Mouse (Mus musculus): Measurements from ENCODE around the gene Tnfrsf9.
"Not testable (repeated sequence)": the region's sequence is repeated elsewhere in the genome, so short reads cannot be mapped to it uniquely, and the experiment has no call there.

Gene Tnfrsf9

GRCm38 (mm10) chr4:150914290-150914733 lies at the start of gene Tnfrsf9, which contains the start of gene Park7:
TSS of gene Tnfrsf9 (plus strand) at chr4:150914562.
TSS of gene Park7 (minus strand) at chr4:150914437.
- peak; percentile 95 to 96 for DNase-seq (ENCODE audit: low spot score in 2 of 2)

- DNase-seq (ENCODE audit: low spot score in 2 of 2): no peak
Measured at GRCm38 (mm10) chr4:150865371-150865770, 49.0 kb upstream of the Tnfrsf9 start.

GRCm38 (mm10) chr4:150866069-150866468 lies 48.3 kb upstream of the Tnfrsf9 start:
- DNase-seq (ENCODE audit: low spot score in 2 of 2): no peak

- no peak for DNase-seq (ENCODE audit: low spot score in 2 of 2)
Measured at GRCm38 (mm10) chr4:150866494-150866893, 47.9 kb upstream of the Tnfrsf9 start.

- DNase-seq (ENCODE audit: low spot score in 2 of 2): no peak
Measured at GRCm38 (mm10) chr4:150868161-150868560, 46.2 kb upstream of the Tnfrsf9 start.

GRCm38 (mm10) chr4:150868859-150869258 lies 45.5 kb upstream of the Tnfrsf9 start:
- DNase-seq (ENCODE audit: low spot score in 2 of 2): no peak

GRCm38 (mm10) chr4:150869276-150870197 lies 44.8 kb upstream of the Tnfrsf9 start:
- DNase-seq (ENCODE audit: low spot score in 2 of 2): no peak

GRCm38 (mm10) chr4:150870963-150871391 lies 43.4 kb upstream of the Tnfrsf9 start:
- no peak for DNase-seq (ENCODE audit: low spot score in 2 of 2)

- DNase-seq (ENCODE audit: low spot score in 2 of 2): peak in 1 of 2 experiments; percentile 61
Measured at GRCm38 (mm10) chr4:150871392-150872138, 42.8 kb upstream of the Tnfrsf9 start.

- no peak for DNase-seq (ENCODE audit: low spot score in 2 of 2)
Measured at GRCm38 (mm10) chr4:150872139-150872651, 42.2 kb upstream of the Tnfrsf9 start.

- no peak for DNase-seq (ENCODE audit: low spot score in 2 of 2)
Measured at GRCm38 (mm10) chr4:150872681-150873080, 41.7 kb upstream of the Tnfrsf9 start.

- not testable (repeated sequence) for DNase-seq (ENCODE audit: low spot score in 2 of 2)
Measured at GRCm38 (mm10) chr4:150874416-150874815, 39.9 kb upstream of the Tnfrsf9 start.

GRCm38 (mm10) chr4:150875393-150875792 lies 39.0 kb upstream of the Tnfrsf9 start:
- no peak for DNase-seq (ENCODE audit: low spot score in 2 of 2)

- no peak for DNase-seq (ENCODE audit: low spot score in 2 of 2)
Measured at GRCm38 (mm10) chr4:150879631-150880030, 34.7 kb upstream of the Tnfrsf9 start.

- no peak for DNase-seq (ENCODE audit: low spot score in 2 of 2)
Measured at GRCm38 (mm10) chr4:150880364-150880763, 34.0 kb upstream of the Tnfrsf9 start.

GRCm38 (mm10) chr4:150882632-150883031 lies 31.7 kb upstream of the Tnfrsf9 start:
- DNase-seq (ENCODE audit: low spot score in 2 of 2): no peak

GRCm38 (mm10) chr4:150887903-150888302 lies 26.5 kb upstream of the Tnfrsf9 start:
- DNase-seq (ENCODE audit: low spot score in 2 of 2): no peak

GRCm38 (mm10) chr4:150888492-150888891 lies 25.9 kb upstream of the Tnfrsf9 start:
- no peak for DNase-seq (ENCODE audit: low spot score in 2 of 2)

- DNase-seq (ENCODE audit: low spot score in 2 of 2): no peak
Measured at GRCm38 (mm10) chr4:150889273-150889954, 24.9 kb upstream of the Tnfrsf9 start.

GRCm38 (mm10) chr4:150889955-150890315 lies 24.4 kb upstream of the Tnfrsf9 start:
- DNase-seq (ENCODE audit: low spot score in 2 of 2): no peak

GRCm38 (mm10) chr4:150891308-150891707 lies 23.1 kb upstream of the Tnfrsf9 start:
- no peak for DNase-seq (ENCODE audit: low spot score in 2 of 2)
